Mouse (Mus musculus) C2C12 (cell line): Measurements from ENCODE around the gene Bloc1s1. TPM values are rescaled to one million over a fixed set of nuclear protein-coding genes. Genes with fewer than 3 reads are reported as not detected.

ENCODE experiments used
- H3K27me3 ChIP-seq: one replicate; pipeline ENCODE4 v1.6.1; 2011; ENCODE audit not compliant: control insufficient read depth, insufficient read depth, insufficient read length
- H3K36me3 ChIP-seq: one replicate; pipeline ENCODE4 v1.6.1; 2011; ENCODE audit not compliant: control insufficient read depth, insufficient read depth
- H3K4me3 ChIP-seq: one replicate; pipeline ENCODE4 v1.5.1; 2011; ENCODE audit warnings: mild to moderate bottlenecking, control low read depth; ENCODE audit not compliant: poor library complexity, insufficient read depth, severe bottlenecking
- H3K79me2 ChIP-seq: one replicate; pipeline ENCODE4 v1.6.1; 2011; ENCODE audit not compliant: control insufficient read depth, insufficient read depth
- H3K79me3 ChIP-seq: one replicate; pipeline ENCODE4 v1.6.1; 2011; ENCODE audit warnings: low read depth, control low read depth
- H3ac ChIP-seq: one replicate; pipeline ENCODE3; 2011; ENCODE audit warnings: low read depth; ENCODE audit not compliant: control insufficient read depth, insufficient read length
- CEBPB ChIP-seq: IDR thresholded peaks from one replicate; pipeline ENCODE4 v1.6.1; 2011; ENCODE audit warnings: low read depth, mild to moderate bottlenecking, control low read depth, moderate library complexity
- CTCF ChIP-seq: IDR thresholded peaks from one replicate; pipeline ENCODE4 v1.5.1; 2011; ENCODE audit not compliant: control insufficient read depth, insufficient read depth, insufficient read length
- FOSL1 ChIP-seq: IDR thresholded peaks from one replicate; pipeline ENCODE4 v1.8.0; 2011; ENCODE audit warnings: mild to moderate bottlenecking, low read length; ENCODE audit not compliant: poor library complexity, insufficient read depth, severe bottlenecking
- MAX ChIP-seq: IDR thresholded peaks from one replicate; pipeline ENCODE4 v1.6.1; 2011; ENCODE audit warnings: mild to moderate bottlenecking, control low read depth
- MYOD1 ChIP-seq: IDR thresholded peaks from one replicate; pipeline ENCODE4 v1.6.1; 2011; ENCODE audit warnings: low read depth; ENCODE audit not compliant: control insufficient read depth, insufficient read length
- MYOG ChIP-seq: IDR thresholded peaks from one replicate; pipeline ENCODE4 v1.6.1; 2011; ENCODE audit not compliant: control insufficient read depth, insufficient read length; ENCODE audit errors: extremely low read depth
- USF1 ChIP-seq: IDR thresholded peaks from one replicate; pipeline ENCODE4 v1.6.1; 2011; ENCODE audit warnings: low read depth, mild to moderate bottlenecking, control low read depth, moderate library complexity
- polyA plus RNA-seq: library from polyadenylated mRNA; unstranded; fragments of >200 nt; fragmentation: generic; extraction: Trizol; gene quantifications from one replicate; pipeline ENCODE4 v1.2.1, GENCODE M21; 2012; ENCODE audit warnings: missing spikeins

Bloc1s1 gene
- polyA plus RNA-seq, 1 experiment: 204 TPM

GRCm38 (mm10) chr10:128889846-128890245, 34.0 kb downstream of the Bloc1s1 start:
- H3K36me3 ChIP-seq: no peaks in the 10 kb centered on the region
- H3K27me3 ChIP-seq: no peaks in the 10 kb centered on the region
- H3K79me3 ChIP-seq: peaks cover 2% of the 10 kb centered on the region
- H3ac ChIP-seq: no peak overlapping the region
- no peak for TF ChIP-seq FOSL1
- no peak for TF ChIP-seq USF1
- no peak for TF ChIP-seq MAX
- TF ChIP-seq MYOD1: no peak
- TF ChIP-seq CEBPB: no peak
- no peak for TF ChIP-seq CTCF
- no peak for TF ChIP-seq MYOG
- H3K79me2 ChIP-seq: peaks cover 10% of the 10 kb centered on the region
- no peak overlapping the region for H3K4me3 ChIP-seq

- H3ac ChIP-seq: no peak overlapping the region
- peaks cover 10% of the 10 kb centered on the region for H3K79me2 ChIP-seq
- H3K27me3 ChIP-seq: no peaks in the 10 kb centered on the region
- H3K36me3 ChIP-seq: no peaks in the 10 kb centered on the region
- H3K4me3 ChIP-seq: no peak overlapping the region
- TF ChIP-seq MAX (no peak), CEBPB (no peak), CTCF (no peak), MYOD1 (no peak), MYOG (no peak), FOSL1 (no peak), USF1 (no peak)
- peaks cover 2% of the 10 kb centered on the region for H3K79me3 ChIP-seq
Measured at GRCm38 (mm10) chr10:128888941-128889827, 34.7 kb downstream of the Bloc1s1 start.

GRCm38 (mm10) chr10:128882067-128882466, 41.8 kb downstream of the Bloc1s1 start:
- Histone ChIP-seq H3K27me3 (no peaks in the 10 kb centered on the region), H3K36me3 (peaks cover 22% of the 10 kb centered on the region), H3ac (no peak overlapping the region), H3K79me2 (no peaks in the 10 kb centered on the region), H3K79me3 (no peaks in the 10 kb centered on the region), H3K4me3 (no peak overlapping the region)
- TF ChIP-seq USF1: peak; percentile 43
- no peak for TF ChIP-seq MAX

- H3ac ChIP-seq: no peak overlapping the region
- H3K4me3 ChIP-seq: no peak overlapping the region
- no peaks in the 10 kb centered on the region for H3K79me2 ChIP-seq
- no peak for TF ChIP-seq MYOG
- no peak for TF ChIP-seq CTCF
- no peak for TF ChIP-seq CEBPB
- TF ChIP-seq MAX: no peak
- no peak for TF ChIP-seq MYOD1
- no peak for TF ChIP-seq USF1
- TF ChIP-seq FOSL1: no peak
- H3K79me3 ChIP-seq: no peaks in the 10 kb centered on the region
- no peaks in the 10 kb centered on the region for H3K27me3 ChIP-seq
- peaks cover 51% of the 10 kb centered on the region for H3K36me3 ChIP-seq
Measured at GRCm38 (mm10) chr10:128878811-128879210, 45.0 kb downstream of the Bloc1s1 start.

GRCm38 (mm10) chr10:128878291-128878690, 45.5 kb downstream of the Bloc1s1 start:
- Histone ChIP-seq H3ac (no peak overlapping the region), H3K79me2 (no peaks in the 10 kb centered on the region), H3K36me3 (peaks cover 56% of the 10 kb centered on the region), H3K4me3 (no peak overlapping the region), H3K79me3 (no peaks in the 10 kb centered on the region), H3K27me3 (no peaks in the 10 kb centered on the region)
- TF ChIP-seq USF1 (no peak), CTCF (no peak)

GRCm38 (mm10) chr10:128870341-128870740, 53.5 kb downstream of the Bloc1s1 start:
- Histone ChIP-seq H3K4me3 (no peak overlapping the region), H3K79me2 (no peaks in the 10 kb centered on the region), H3K27me3 (no peaks in the 10 kb centered on the region), H3K36me3 (peaks cover 72% of the 10 kb centered on the region), H3ac (no peak overlapping the region), H3K79me3 (no peaks in the 10 kb centered on the region)
- TF ChIP-seq MYOG: no peak
- TF ChIP-seq FOSL1: no peak
- no peak for TF ChIP-seq CEBPB
- TF ChIP-seq MYOD1: no peak
- TF ChIP-seq USF1: no peak
- no peak for TF ChIP-seq MAX
- no peak for TF ChIP-seq CTCF
